Mouse (Mus musculus): ENCODE data around the gene Olfr104-ps. TPM values are rescaled to one million over a fixed set of nuclear protein-coding genes. Genes with fewer than 3 reads are reported as not detected.

The Olfr104-ps gene
- not detected for polyA plus RNA-seq (2021)

GRCm38 (mm10) chr17:37359282-37359681 is at the start of gene Olfr104-ps:
TSS of gene Olfr104-ps (plus strand) at chr17:37359582.
- in situ Hi-C loops (cut with MboI; ENCODE audit: low pct_unique_long_range_greater_than_20kb): no loop called here
- ATAC-seq: no peak
- ChIA-PET CTCF (no interaction called here), POLR2A (no interaction called here)
- H3K27me3 ChIP-seq: peaks cover 5% of the 10 kb centered on the region
- TF ChIP-seq CTCF (IDR thresholded peaks at IDR 0.05): no peak
- no peak for DNase-seq (ENCODE audit: low read depth, low spot score)

- ATAC-seq: no peak
- no peak for TF ChIP-seq CTCF (IDR thresholded peaks at IDR 0.05)
- POLR2A ChIA-PET: no interaction called here
These were observed 49.2 kb upstream of the Olfr104-ps start for GRCm38 (mm10) chr17:37310146-37310699.

GRCm38 (mm10) chr17:37316954-37317353 is 42.4 kb upstream of the Olfr104-ps start, which contains the start of gene Olfr102:
TSS of gene Olfr102 (minus strand) at chr17:37317054.
- in situ Hi-C loops (cut with MboI; ENCODE audit: low pct_unique_long_range_greater_than_20kb): no loop called here
- no peaks in the 10 kb centered on the region for H3K27me3 ChIP-seq
- CTCF ChIA-PET: no interaction called here
- POLR2A ChIA-PET: no interaction called here
- DNase-seq (ENCODE audit: low read depth, low spot score): no peak
- no peak for ATAC-seq
- no peak for TF ChIP-seq CTCF (IDR thresholded peaks at IDR 0.05)

More at GRCm38 (mm10) chr17:37310146-37310699, 49.2 kb upstream of the Olfr104-ps start:
- CTCF ChIA-PET: no interaction called here
- H3K27me3 ChIP-seq: no peaks in the 10 kb centered on the region
- no peak for DNase-seq (ENCODE audit: low read depth, low spot score)
- in situ Hi-C loops (cut with MboI; ENCODE audit: low pct_unique_long_range_greater_than_20kb): no loop called here

- DNase-seq (ENCODE audit: low read depth, low spot score): no peak
- no peak for ATAC-seq
- no peaks in the 10 kb centered on the region for H3K27me3 ChIP-seq
- CTCF ChIA-PET: no interaction called here
- TF ChIP-seq CTCF (IDR thresholded peaks at IDR 0.05): no peak
- POLR2A ChIA-PET: no interaction called here
- in situ Hi-C loops (cut with MboI; ENCODE audit: low pct_unique_long_range_greater_than_20kb): no loop called here
These were observed 19.8 kb upstream of the Olfr104-ps start, which contains the start of gene Olfr103 for GRCm38 (mm10) chr17:37339598-37339997. TSS of gene Olfr103 (minus strand) at chr17:37339698.

GRCm38 (mm10) chr17:37378733-37379132 is 19.4 kb downstream of the Olfr104-ps start, which contains the start of gene Olfr105-ps:
TSS of gene Olfr105-ps (plus strand) at chr17:37379033.
- no peak for DNase-seq (ENCODE audit: low read depth, low spot score)
- TF ChIP-seq CTCF (IDR thresholded peaks at IDR 0.05): no peak
- ChIA-PET POLR2A (no interaction called here), CTCF (no interaction called here)
- H3K27me3 ChIP-seq: no peaks in the 10 kb centered on the region
- ATAC-seq: no peak
- in situ Hi-C loops (cut with MboI; ENCODE audit: low pct_unique_long_range_greater_than_20kb): no loop called here

- no peak for TF ChIP-seq CTCF (IDR thresholded peaks at IDR 0.05)
- H3K27me3 ChIP-seq: peaks cover 11% of the 10 kb centered on the region
- POLR2A ChIA-PET: no interaction called here
- ATAC-seq: no peak
- no peak for DNase-seq (ENCODE audit: low read depth, low spot score)
- CTCF ChIA-PET: no interaction called here
- in situ Hi-C loops (cut with MboI; ENCODE audit: low pct_unique_long_range_greater_than_20kb): no loop called here
These were observed 30.7 kb downstream of the Olfr104-ps start, which contains the start of gene Olfr106-ps for GRCm38 (mm10) chr17:37390093-37390492. TSS of gene Olfr106-ps (plus strand) at chr17:37390393.

- ChIA-PET POLR2A (no interaction called here), CTCF (no interaction called here)
- no peak for ATAC-seq
- no peaks in the 10 kb centered on the region for H3K27me3 ChIP-seq
- DNase-seq (ENCODE audit: low read depth, low spot score): no peak
- no peak for TF ChIP-seq CTCF (IDR thresholded peaks at IDR 0.05)
- in situ Hi-C loops (cut with MboI; ENCODE audit: low pct_unique_long_range_greater_than_20kb): no loop called here
These were observed 39.5 kb downstream of the Olfr104-ps start, which contains the start of gene Olfr107 for GRCm38 (mm10) chr17:37398926-37399325. TSS of gene Olfr107 (plus strand) at chr17:37399226.

GRCm38 (mm10) chr17:37413380-37413779 is 54.0 kb downstream of the Olfr104-ps start:
- ChIA-PET POLR2A (no interaction called here), CTCF (no interaction called here)
- ATAC-seq: no peak
- no peak for TF ChIP-seq CTCF (IDR thresholded peaks at IDR 0.05)
- DNase-seq (ENCODE audit: low read depth, low spot score): no peak
- in situ Hi-C loops (cut with MboI; ENCODE audit: low pct_unique_long_range_greater_than_20kb): no loop called here
- H3K27me3 ChIP-seq: no peaks in the 10 kb centered on the region

Other genes with a start within 250 kb of the Olfr104-ps start
- gene Olfr92, start 239.5 kb upstream of the Olfr104-ps start, polyA plus RNA-seq (2021): not detected
- gene Olfr93, start 198.1 kb upstream of the Olfr104-ps start, polyA plus RNA-seq (2021): not detected
- gene Ubd, start 165.7 kb upstream of the Olfr104-ps start, polyA plus RNA-seq (2021): 0.06 TPM
- not detected for gene Olfr94, start 158.6 kb upstream of the Olfr104-ps start, polyA plus RNA-seq (2021)
- not detected for gene Olfr95, start 146.5 kb upstream of the Olfr104-ps start, polyA plus RNA-seq (2021)
- not detected for gene Olfr96, start 139.4 kb upstream of the Olfr104-ps start, polyA plus RNA-seq (2021)
- not detected for gene Olfr97, start 122.3 kb upstream of the Olfr104-ps start, polyA plus RNA-seq (2021)
- not detected for gene Olfr98, start 95.8 kb upstream of the Olfr104-ps start, polyA plus RNA-seq (2021)
- gene H2-M3, start 89.4 kb upstream of the Olfr104-ps start, polyA plus RNA-seq (2021): 6.0 TPM
- 0.05 TPM for gene Olfr99, start 76.1 kb upstream of the Olfr104-ps start, polyA plus RNA-seq (2021)
- gene Olfr101, start 55.3 kb upstream of the Olfr104-ps start, polyA plus RNA-seq (2021): not detected
- gene Olfr102, start 42.5 kb upstream of the Olfr104-ps start, polyA plus RNA-seq (2021): not detected
- not detected for gene Olfr103, start 19.9 kb upstream of the Olfr104-ps start, polyA plus RNA-seq (2021)
- not detected for gene Olfr105-ps, start 19.5 kb downstream of the Olfr104-ps start, polyA plus RNA-seq (2021)
- gene Olfr106-ps, start 30.8 kb downstream of the Olfr104-ps start, polyA plus RNA-seq (2021): not detected
- 0.01 TPM for gene Olfr107, start 39.6 kb downstream of the Olfr104-ps start, polyA plus RNA-seq (2021)
- gene Olfr108, start 85.9 kb downstream of the Olfr104-ps start, polyA plus RNA-seq (2021): not detected
- gene Olfr109, start 99.3 kb downstream of the Olfr104-ps start, polyA plus RNA-seq (2021): not detected
- gene H2-M2, start 124.0 kb downstream of the Olfr104-ps start, polyA plus RNA-seq (2021): 0.82 TPM
- not detected for gene Olfr110, start 132.9 kb downstream of the Olfr104-ps start, polyA plus RNA-seq (2021)
- gene Olfr111, start 148.4 kb downstream of the Olfr104-ps start, polyA plus RNA-seq (2021): not detected
- gene Olfr112, start 209.9 kb downstream of the Olfr104-ps start, polyA plus RNA-seq (2021): not detected
- gene Olfr113, start 218.1 kb downstream of the Olfr104-ps start, polyA plus RNA-seq (2021): not detected
- gene Olfr114, start 233.2 kb downstream of the Olfr104-ps start, polyA plus RNA-seq (2021): not detected